Mouse (Mus musculus) erythroblast, embryonic 14.5 days (primary cell): ENCODE results near the gene Fam168a.

Experiments
- GATA1 ChIP-seq: IDR thresholded peaks from 2 replicates; pipeline ENCODE4 v1.6.1; 2012; ENCODE audit warnings: low read length, inconsistent platforms, mixed read lengths
- TAL1 ChIP-seq: IDR thresholded peaks from 3 replicates; pipeline ENCODE4 v1.6.1; 2012; ENCODE audit warnings: low read length, inconsistent platforms, mixed read lengths

DNA sequence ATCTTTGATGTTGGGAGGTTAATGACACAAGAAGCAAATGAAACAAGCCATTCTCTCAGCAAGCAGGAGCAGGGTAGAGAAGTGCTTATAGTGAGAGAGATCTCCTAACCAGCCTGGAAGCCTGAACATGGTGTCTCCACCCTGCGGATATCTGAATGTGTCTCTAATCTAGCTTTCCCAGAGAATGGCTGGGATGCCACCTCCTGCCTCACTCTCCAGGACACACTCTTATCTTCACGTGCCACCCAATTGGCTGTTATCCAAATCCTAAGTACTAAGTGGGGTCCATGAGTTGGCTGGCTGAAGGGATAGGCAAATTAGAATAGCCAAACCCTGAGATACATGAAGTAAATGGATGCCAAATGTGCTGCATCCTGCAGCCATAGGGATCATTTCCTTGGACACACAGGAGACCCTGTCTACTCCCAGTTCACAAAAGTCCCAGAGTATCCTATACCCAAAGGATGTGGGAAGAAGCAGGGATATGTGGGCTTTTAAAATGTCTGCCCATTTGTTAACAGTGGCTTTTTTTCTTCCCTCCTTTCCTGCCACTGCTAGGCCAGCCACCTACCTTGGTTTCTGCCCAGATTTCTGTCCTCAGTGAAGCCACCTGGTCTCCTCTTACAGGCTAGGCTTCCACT is 138.1 kb downstream of the Fam168a start:
- TF ChIP-seq TAL1 (peak; percentile 94), GATA1 (peak; percentile 93)
